Mouse (Mus musculus) heart, embryonic 16.5 days (tissue): ENCODE data around the gene Adamts4. TPM values are rescaled to one million over a fixed set of nuclear protein-coding genes. Genes with fewer than 3 reads are reported as not detected.
A peak's percentile ranks its signal among the peaks of the same experiment; 100 is the strongest.

Experiments used
- ATAC-seq: fragments of 200-750 bp; cut with Nextera tagmentation; replicated peaks from 2 replicates; pipeline ENCODE4 v1.8.0; 2017; ENCODE audit warnings: moderate number of reproducible peaks; ENCODE audit not compliant: insufficient read depth, low FRiP score; ENCODE audit errors: extremely low read depth
- H3K27ac ChIP-seq: fragments of 300-500 bp; sonication (generic); 2 replicates; pipeline ENCODE4 v1.5.1; 2014; ENCODE audit warnings: mild to moderate bottlenecking, low read length, control low read depth, moderate library complexity
- H3K27me3 ChIP-seq: fragments of 300-500 bp; sonication (generic); 2 replicates; pipeline ENCODE4 v1.6.1; 2014; ENCODE audit warnings: low read length, mixed read lengths; ENCODE audit not compliant: control insufficient read depth, insufficient read depth
- H3K36me3 ChIP-seq: fragments of 300-500 bp; sonication (generic); 2 replicates; pipeline ENCODE4 v1.6.1; 2014; ENCODE audit not compliant: control insufficient read depth, insufficient read depth
- H3K4me1 ChIP-seq: fragments of 300-500 bp; sonication (generic); 2 replicates; pipeline ENCODE4 v1.6.1; 2014; ENCODE audit warnings: low read length, mixed read lengths; ENCODE audit not compliant: control insufficient read depth, insufficient read depth
- H3K4me2 ChIP-seq: fragments of 300-500 bp; sonication (generic); 2 replicates; pipeline ENCODE4 v1.6.1; 2014; ENCODE audit warnings: low read depth, mild to moderate bottlenecking, control low read depth, low read length
- H3K4me3 ChIP-seq: fragments of 300-500 bp; sonication (generic); 2 replicates; pipeline ENCODE4 v1.5.1; 2014; ENCODE audit warnings: mild to moderate bottlenecking, control low read depth, low read length
- H3K9ac ChIP-seq: fragments of 300-500 bp; sonication (generic); 2 replicates; pipeline ENCODE4 v1.6.1; 2014; ENCODE audit warnings: low read length, control low read depth
- H3K9me3 ChIP-seq: fragments of 300-500 bp; sonication (generic); replicated peaks from 2 replicates; pipeline ENCODE4 v1.6.1; 2016; ENCODE audit warnings: low read length; ENCODE audit not compliant: control insufficient read depth
- WGBS: fragments of 180-500 bp; shearing (Covaris S2); extraction: QIAGEN DNeasy Blood & Tissue Kit; methylation state at CpG from one replicate; pipeline ENCODE4 v1.1.7; 2014; 5-methylcytosine and 5-hydroxymethylcytosine counted together
- polyA plus RNA-seq: library from polyadenylated mRNA; unstranded; fragments of >200 nt; fragmentation: Nextera tagmentation; extraction: Ambion mirVana; gene quantifications from 2 replicates; pipeline ENCODE4 v1.2.1, GENCODE M21; 2015

Gene Adamts4
- polyA plus RNA-seq, 1 experiment from 2014 or later: 4.4 TPM

DNA sequence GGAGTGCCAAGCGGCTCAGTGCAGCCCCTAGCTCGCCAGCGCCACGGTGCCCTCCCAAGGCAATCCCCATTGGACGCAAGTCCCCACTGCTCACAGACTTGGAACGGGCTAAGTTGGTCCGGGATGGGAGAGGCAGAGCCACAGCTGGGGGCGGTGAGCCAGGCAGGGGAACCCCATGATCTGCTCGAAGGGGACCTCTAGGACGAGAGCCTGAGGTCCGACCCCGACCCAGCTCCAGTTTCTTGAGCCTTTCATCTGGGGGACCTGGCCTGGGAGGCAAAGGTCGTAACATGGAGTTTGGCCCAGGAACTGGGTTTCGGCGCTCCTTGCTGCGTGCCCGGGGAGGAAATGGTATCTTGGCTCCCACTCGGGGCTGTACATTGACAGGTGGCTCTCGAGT is 36.3 kb downstream of the Adamts4 start:
- 90% methylated on average over 19 of the region's 19 CpGs for WGBS
- H3K4me3 ChIP-seq: no peak overlapping the region

DNA sequence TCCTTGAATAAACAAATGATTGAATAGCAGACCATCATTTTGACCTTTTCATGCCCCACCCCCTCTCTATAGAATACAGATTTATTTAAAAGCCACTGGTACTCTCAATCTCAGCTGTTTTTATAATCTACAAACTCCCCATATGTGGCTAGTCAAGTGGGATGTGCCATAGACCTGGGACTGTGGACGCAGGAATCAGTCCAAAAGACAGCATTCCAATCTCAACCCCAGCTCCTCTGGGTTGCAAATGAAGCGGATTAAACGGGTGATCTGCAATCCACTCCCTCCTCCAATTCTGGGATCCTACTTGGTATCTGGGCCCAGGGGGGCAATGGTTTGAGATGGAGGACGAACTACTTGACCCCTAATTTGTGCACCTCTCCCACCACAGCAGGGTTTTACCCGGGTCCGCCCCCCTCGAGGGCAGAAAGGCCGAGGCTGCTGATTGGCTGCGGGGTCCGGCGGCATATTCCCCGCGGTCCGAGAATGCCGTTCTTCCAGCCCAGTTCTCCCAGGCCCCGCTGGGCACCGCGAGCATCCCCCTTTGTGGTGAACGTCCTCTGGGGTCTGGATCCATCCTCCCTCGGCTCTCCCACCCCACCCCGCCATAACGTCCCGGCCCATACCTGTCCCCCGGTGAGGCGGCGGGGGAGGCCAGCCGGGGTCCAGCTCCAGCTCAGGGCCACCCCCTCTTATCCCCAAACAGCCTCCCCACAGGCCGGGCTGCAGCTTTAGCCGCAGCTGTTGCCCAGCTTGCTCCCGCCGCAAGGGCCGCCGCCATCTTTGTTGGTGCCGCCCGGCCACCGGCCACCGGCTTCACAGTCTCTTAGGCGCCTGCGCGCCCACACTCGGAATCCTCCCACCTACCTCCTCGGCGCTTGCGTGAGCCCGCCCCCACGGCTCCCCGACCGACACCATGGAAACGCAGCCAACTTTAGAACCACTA is 37.2 kb downstream of the Adamts4 start, which contains the start of gene Usp21:
Usp21 (minus strand) TSS at position 856 of the 946 bp plus-strand sequence.
- H3K36me3 ChIP-seq: peaks cover 19% of the 10 kb centered on the region

More for the DNA sequence above, 36.3 kb downstream of the Adamts4 start:
- Histone ChIP-seq H3K27ac (no peak overlapping the region), H3K9ac (no peak overlapping the region), H3K4me2 (peak overlapping the region; percentile 75; the same call in 1 of the 2 replicates), H3K4me1 (peaks cover 20% of the 10 kb centered on the region; the same call in 1 of the 2 replicates), H3K27me3 (no peaks in the 10 kb centered on the region), H3K9me3 (no peaks in the 10 kb centered on the region), H3K36me3 (peaks cover 22% of the 10 kb centered on the region)
- ATAC-seq: no peak

DNA sequence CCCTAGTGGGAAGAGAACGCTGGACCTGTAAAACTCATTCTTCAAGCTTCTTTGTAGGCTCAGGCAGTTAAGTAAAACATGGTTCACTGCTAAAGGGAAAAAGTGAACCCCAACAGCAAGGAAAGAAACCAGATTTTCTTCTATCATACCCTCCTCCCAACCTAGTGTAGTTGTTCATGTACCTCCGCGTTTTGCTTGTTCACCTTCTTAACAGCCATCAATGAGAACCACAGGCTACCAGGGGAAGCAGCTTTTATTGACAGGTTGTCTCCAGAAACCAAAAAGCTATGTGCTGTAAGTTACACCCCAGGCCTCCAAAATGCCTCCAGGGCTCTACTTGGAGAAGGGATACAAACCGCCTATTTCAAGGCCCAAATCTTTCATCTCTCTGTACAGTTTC is 38.1 kb downstream of the Adamts4 start:
- Histone ChIP-seq H3K4me2 (peak overlapping the region; percentile 59), H3K9ac (peak overlapping the region; percentile 56), H3K4me3 (peak overlapping the region; percentile 86), H3K27me3 (no peaks in the 10 kb centered on the region), H3K36me3 (peaks cover 19% of the 10 kb centered on the region), H3K4me1 (peaks cover 17% of the 10 kb centered on the region), H3K27ac (peak overlapping the region; percentile 44), H3K9me3 (no peaks in the 10 kb centered on the region)
- 69% methylated on average over 4 of the region's 4 CpGs for WGBS
- no peak for ATAC-seq

More for the DNA sequence above, 37.2 kb downstream of the Adamts4 start, which contains the start of gene Usp21:
- peak within 1 kb of the TSS; percentile 75 for H3K4me2 ChIP-seq
- H3K4me3 ChIP-seq: peak within 1 kb of the TSS; percentile 86
- peak within 1 kb of the TSS; percentile 99 for H3K9ac ChIP-seq
- no peaks in the 10 kb centered on the region for H3K27me3 ChIP-seq
- H3K27ac ChIP-seq: peak within 1 kb of the TSS; percentile 91
- no peaks in the 10 kb centered on the region for H3K9me3 ChIP-seq
- H3K4me1 ChIP-seq: peaks cover 16% of the 10 kb centered on the region; the same call in 1 of the 2 replicates
- 1% methylated on average over 49 of the region's 49 CpGs for WGBS
- peak; percentile 95 for ATAC-seq

DNA sequence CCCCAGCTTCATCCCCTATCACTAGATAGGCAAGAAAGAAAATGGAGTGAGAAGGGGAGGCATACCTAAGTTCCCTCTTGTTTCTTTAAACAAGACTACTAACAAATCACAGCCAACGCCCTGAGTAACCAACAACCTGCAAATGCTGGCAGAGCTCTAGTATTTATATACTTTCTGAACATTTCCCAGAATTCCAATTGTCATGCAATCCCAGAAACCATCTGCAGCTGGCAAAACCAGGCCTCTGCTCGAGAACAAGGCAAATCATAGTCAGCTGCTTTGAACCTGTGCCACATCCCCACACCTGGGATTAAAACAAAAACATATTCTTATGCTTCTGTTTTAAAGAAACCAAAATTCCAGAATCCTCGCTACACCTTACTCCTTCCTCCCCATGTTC is 43.1 kb downstream of the Adamts4 start:
- Histone ChIP-seq H3K9me3 (no peaks in the 10 kb centered on the region), H3K4me3 (no peak overlapping the region), H3K9ac (no peak overlapping the region), H3K36me3 (peaks cover 8% of the 10 kb centered on the region), H3K4me2 (peak overlapping the region; percentile 81; the same call in 1 of the 2 replicates), H3K27me3 (peaks cover 6% of the 10 kb centered on the region; the same call in 1 of the 2 replicates), H3K27ac (no peak overlapping the region), H3K4me1 (peaks cover 7% of the 10 kb centered on the region)
- WGBS: 83% methylated on average over 3 of the region's 3 CpGs
- no peak for ATAC-seq

DNA sequence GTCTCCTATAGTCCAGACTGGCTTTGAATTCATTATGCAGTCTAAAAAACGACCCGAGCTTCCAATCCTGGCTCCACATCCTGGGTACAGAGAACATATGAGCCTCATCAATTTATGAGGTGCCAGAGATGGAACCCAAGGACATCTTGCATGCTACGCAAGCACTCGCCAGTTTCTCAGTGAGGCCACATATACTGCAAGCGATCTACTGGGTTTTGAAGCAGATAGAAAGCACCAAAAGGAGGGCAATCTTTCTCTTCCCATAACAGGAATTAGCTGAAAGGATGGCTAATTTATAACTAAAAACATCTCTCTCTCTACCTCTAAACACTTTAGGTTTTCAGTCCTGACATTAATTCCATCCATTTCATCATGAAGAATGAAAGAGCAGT is 43.7 kb downstream of the Adamts4 start:
- H3K27me3 ChIP-seq: peaks cover 6% of the 10 kb centered on the region; the same call in 1 of the 2 replicates
- peak overlapping the region; percentile 96 for H3K27ac ChIP-seq
- peak overlapping the region; percentile 91 for H3K4me3 ChIP-seq
- peaks cover 8% of the 10 kb centered on the region for H3K36me3 ChIP-seq
- no peak for ATAC-seq
- 37% methylated on average over 5 of the region's 5 CpGs for WGBS
- peak overlapping the region; percentile 94 for H3K9ac ChIP-seq
- H3K4me1 ChIP-seq: peaks cover 7% of the 10 kb centered on the region
- H3K9me3 ChIP-seq: no peaks in the 10 kb centered on the region
- peak overlapping the region; percentile 81 for H3K4me2 ChIP-seq

DNA sequence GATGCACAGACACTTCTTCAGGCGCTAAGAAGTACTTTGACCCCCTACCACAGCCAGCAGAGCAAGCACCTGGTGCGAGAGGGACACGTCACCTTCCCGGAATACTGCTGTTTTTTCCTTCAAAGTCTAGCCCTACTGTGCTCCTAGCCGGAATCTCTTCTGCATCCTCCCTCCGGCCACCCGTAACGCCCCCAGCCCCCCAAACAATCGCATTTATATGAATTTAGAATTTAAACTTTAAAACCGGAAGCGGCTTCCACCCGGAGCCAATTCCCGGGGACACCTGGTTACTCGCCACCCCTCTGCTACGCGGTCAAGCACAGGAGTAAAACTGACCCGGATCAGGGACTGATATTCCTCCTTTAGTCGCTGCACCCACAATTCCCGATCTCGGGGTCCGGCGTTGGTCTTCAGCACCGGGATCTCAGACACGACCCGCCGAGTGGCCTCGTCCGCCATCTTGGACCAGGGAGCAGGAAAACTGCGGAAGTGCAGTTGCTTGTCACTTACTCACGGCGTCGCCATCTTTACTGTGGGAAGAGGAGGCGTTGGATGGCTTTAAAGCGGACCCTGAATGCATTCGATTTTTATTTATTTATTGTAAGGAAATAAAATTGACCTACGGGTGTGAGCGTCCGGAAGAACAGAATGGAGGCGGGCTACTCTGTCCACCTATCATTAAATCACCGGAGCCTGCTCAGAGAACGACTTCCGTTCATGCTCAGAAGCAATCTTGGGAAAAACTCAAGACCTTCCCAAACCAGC is 44.3 kb downstream of the Adamts4 start, which contains the start of gene Ufc1:
Ufc1 (minus strand) TSS at position 727 of the 765 bp plus-strand sequence.
- Histone ChIP-seq H3K4me1 (peaks cover 7% of the 10 kb centered on the region), H3K9ac (peak within 1 kb of the TSS; percentile 94), H3K36me3 (peaks cover 5% of the 10 kb centered on the region), H3K9me3 (no peaks in the 10 kb centered on the region), H3K27me3 (peaks cover 6% of the 10 kb centered on the region; the same call in 1 of the 2 replicates), H3K4me3 (peak within 1 kb of the TSS; percentile 91), H3K4me2 (peak within 1 kb of the TSS; percentile 81), H3K27ac (peak within 1 kb of the TSS; percentile 96)
- peak; percentile 82 for ATAC-seq
- under 1% methylated on average over 42 of the region's 42 CpGs for WGBS

DNA sequence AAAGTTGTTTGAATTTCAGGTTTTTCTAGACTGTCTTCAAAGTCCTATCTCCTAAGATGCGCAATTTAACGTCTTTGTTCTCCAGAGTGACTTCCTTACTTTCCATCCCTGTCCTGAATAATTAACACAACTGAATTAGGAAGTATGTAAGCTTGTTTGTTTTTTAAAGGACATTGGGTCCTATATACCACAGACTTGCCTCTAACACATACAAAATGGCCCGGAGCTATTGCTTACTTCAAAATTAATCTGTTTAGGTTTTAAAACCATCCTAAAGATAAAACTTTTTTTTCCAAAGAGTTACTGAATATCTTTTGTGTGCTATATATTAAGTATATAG is 44.8 kb downstream of the Adamts4 start:
- H3K27ac ChIP-seq: peak overlapping the region; percentile 96
- H3K27me3 ChIP-seq: peaks cover 6% of the 10 kb centered on the region; the same call in 1 of the 2 replicates
- H3K36me3 ChIP-seq: no peaks in the 10 kb centered on the region
- ATAC-seq: no peak
- no peaks in the 10 kb centered on the region for H3K9me3 ChIP-seq
- peak overlapping the region; percentile 94 for H3K9ac ChIP-seq
- H3K4me3 ChIP-seq: peak overlapping the region; percentile 91
- peaks cover 7% of the 10 kb centered on the region for H3K4me1 ChIP-seq
- WGBS: 15% methylated on average over 3 of the region's 3 CpGs
- H3K4me2 ChIP-seq: peak overlapping the region; percentile 68

DNA sequence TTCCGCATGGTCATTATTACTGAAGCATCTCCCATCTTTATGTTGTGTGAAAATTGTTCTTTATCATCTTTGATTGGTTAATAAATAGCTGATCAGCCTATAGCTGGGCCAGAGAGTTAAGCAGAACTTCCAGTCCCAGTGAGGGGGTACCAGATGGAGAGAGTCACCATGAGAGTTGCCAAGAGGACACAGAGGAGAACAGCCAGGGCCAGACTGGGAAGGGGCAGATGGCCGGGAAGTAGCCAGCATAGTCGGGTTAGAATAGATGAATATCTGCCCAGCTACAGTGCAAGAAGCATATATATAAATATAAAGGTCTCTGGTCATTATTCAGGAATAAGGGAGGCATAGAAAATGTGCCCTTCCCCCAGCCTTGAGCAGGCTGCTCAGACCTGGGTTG is 48.0 kb downstream of the Adamts4 start:
- peaks cover 6% of the 10 kb centered on the region; the same call in 1 of the 2 replicates for H3K27me3 ChIP-seq
- peaks cover 6% of the 10 kb centered on the region for H3K4me1 ChIP-seq
- H3K4me3 ChIP-seq: no peak overlapping the region
- no peak overlapping the region for H3K27ac ChIP-seq
- H3K9me3 ChIP-seq: no peaks in the 10 kb centered on the region
- no peak for ATAC-seq
- H3K36me3 ChIP-seq: no peaks in the 10 kb centered on the region
- H3K4me2 ChIP-seq: no peak overlapping the region
- no peak overlapping the region for H3K9ac ChIP-seq
- 53% methylated on average over 3 of the region's 3 CpGs for WGBS
